Mouse (Mus musculus) hindbrain, embryonic 11.5 days (tissue): ENCODE data around the gene Hist1h2ag. TPM values are rescaled to one million over a fixed set of nuclear protein-coding genes. Genes with fewer than 3 reads are reported as not detected.
"Not testable (repeated sequence)": the region's sequence is repeated elsewhere in the genome, so short reads cannot be mapped to it uniquely, and the experiment has no call there.

Source experiments
- ATAC-seq: fragments of 200-750 bp; cut with Nextera tagmentation; 2 replicates; pipeline ENCODE4 v1.8.0; 2017; ENCODE audit warnings: mild to moderate bottlenecking, moderate TSS enrichment, moderate library complexity; ENCODE audit not compliant: low FRiP score
- DNase-seq: peaks from one replicate; pipeline ENCODE4 v3.0.0-alpha.2; 2015; ENCODE audit warnings: low spot score
- H3K27ac ChIP-seq: fragments of 300-500 bp; sonication (generic); 2 replicates; pipeline ENCODE4 v1.5.1; 2014; ENCODE audit warnings: mild to moderate bottlenecking, low read depth, low read length
- H3K27me3 ChIP-seq: fragments of 300-500 bp; sonication (generic); 2 replicates; pipeline ENCODE4 v1.6.1; 2014; ENCODE audit warnings: mild to moderate bottlenecking, low read length, moderate library complexity, mixed read lengths; ENCODE audit not compliant: control insufficient read depth, insufficient read depth
- H3K36me3 ChIP-seq: fragments of 300-500 bp; sonication (generic); 2 replicates; pipeline ENCODE4 v1.6.1; 2014; ENCODE audit warnings: mild to moderate bottlenecking, low read length, moderate library complexity, mixed read lengths; ENCODE audit not compliant: control insufficient read depth, insufficient read depth
- H3K4me1 ChIP-seq: fragments of 300-500 bp; sonication (generic); replicated peaks from 2 replicates; pipeline ENCODE4 v1.6.1; 2014; ENCODE audit warnings: low read length, mixed read lengths; ENCODE audit not compliant: control insufficient read depth, insufficient read depth
- H3K4me2 ChIP-seq: fragments of 300-500 bp; sonication (generic); replicated peaks from 2 replicates; pipeline ENCODE4 v1.6.1; 2014; ENCODE audit warnings: mild to moderate bottlenecking, low read depth, low read length
- H3K4me3 ChIP-seq: fragments of 300-500 bp; sonication (generic); 2 replicates; pipeline ENCODE4 v1.5.1; 2014; ENCODE audit warnings: low read depth, low read length
- H3K9ac ChIP-seq: fragments of 300-500 bp; sonication (generic); 2 replicates; pipeline ENCODE4 v1.6.1; 2014; ENCODE audit warnings: low read depth, low read length
- H3K9me3 ChIP-seq: fragments of 300-500 bp; sonication (generic); 2 replicates; pipeline ENCODE4 v1.6.1; 2016; ENCODE audit warnings: low read length; ENCODE audit not compliant: control insufficient read depth
- WGBS: fragments of 180-500 bp; shearing (Covaris S2); extraction: QIAGEN DNeasy Blood & Tissue Kit; methylation state at CpG from one replicate; pipeline ENCODE4 v1.1.7; 2014; 5-methylcytosine and 5-hydroxymethylcytosine counted together
- polyA plus RNA-seq: library from polyadenylated mRNA; unstranded; fragments of >200 nt; fragmentation: Nextera tagmentation; extraction: Ambion mirVana; gene quantifications from 2 replicates; pipeline ENCODE4 v1.2.1, GENCODE M21; 2014

Hist1h2ag gene
- 58.7 and 60.3 TPM in 2 replicates for polyA plus RNA-seq

DNA sequence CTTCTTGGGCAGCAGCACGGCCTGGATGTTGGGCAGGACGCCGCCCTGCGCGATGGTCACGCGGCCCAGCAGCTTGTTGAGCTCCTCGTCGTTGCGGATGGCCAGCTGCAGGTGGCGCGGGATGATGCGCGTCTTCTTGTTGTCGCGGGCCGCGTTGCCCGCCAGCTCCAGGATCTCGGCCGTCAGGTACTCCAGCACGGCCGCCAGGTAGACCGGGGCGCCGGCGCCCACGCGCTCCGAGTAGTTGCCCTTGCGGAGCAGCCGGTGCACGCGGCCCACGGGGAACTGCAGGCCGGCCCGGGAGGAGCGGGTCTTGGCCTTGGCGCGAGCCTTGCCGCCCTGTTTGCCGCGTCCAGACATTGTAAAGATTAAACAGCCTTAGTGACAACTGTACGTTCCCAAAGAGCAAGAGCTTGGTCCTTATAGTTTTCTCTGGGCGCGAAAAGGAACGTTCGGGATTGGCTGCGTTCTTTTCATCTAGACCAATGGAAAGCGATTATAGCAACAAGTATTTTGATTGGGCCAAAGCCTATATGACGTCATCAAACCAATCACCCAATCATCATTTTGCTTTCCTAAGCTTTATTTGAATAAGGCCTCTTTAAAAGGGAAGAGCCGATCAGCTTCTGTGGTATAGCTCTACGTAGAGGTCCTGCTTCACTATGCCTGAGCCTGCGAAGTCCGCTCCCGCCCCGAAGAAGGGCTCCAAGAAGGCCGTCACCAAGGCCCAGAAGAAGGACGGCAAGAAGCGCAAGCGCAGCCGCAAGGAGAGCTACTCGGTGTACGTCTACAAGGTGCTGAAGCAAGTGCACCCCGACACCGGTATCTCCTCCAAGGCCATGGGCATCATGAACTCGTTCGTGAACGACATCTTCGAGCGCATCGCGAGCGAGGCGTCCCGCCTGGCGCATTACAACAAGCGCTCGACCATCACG lies at the start of gene Hist1h2ag, which contains the start of gene Hist1h2bj:
Hist1h2ag (minus strand) TSS at position 377 of the 935 bp plus-strand sequence.
Hist1h2bj (plus strand) TSS at position 647 of the 935 bp plus-strand sequence.
- H3K9ac ChIP-seq = peak within 1 kb of the TSS; percentile 28
- peak; percentile 94 for DNase-seq
- peak; percentile 93 for ATAC-seq
- H3K36me3 ChIP-seq, H3K27me3 ChIP-seq, H3K4me1 ChIP-seq, H3K9me3 ChIP-seq: not testable (repeated sequence)
- under 1% methylated on average over 34 of the region's 80 CpGs for WGBS
- peak within 1 kb of the TSS; percentile 91 for H3K27ac ChIP-seq
- H3K4me3 ChIP-seq = peak within 1 kb of the TSS; percentile 35
- peak within 1 kb of the TSS; percentile 70 for H3K4me2 ChIP-seq

DNA sequence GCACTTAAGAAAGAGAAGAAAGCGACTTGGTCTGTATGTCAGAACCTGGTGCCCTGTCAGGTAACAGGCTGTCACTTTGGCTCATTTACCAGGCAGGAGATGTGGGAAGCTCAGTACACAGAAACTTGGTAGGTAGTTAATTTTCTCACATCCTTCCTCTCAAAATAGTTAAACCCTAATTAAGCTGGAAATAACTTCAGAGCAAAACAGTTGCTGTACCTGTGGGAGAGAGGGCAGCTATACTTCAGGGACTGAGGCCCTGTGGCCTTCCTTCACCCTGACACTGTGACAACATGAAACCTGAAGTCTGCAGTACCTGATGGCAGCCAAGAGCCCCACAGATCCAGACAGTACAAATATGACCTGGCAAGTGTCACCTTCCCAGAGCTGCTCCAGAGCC lies 41.4 kb upstream of the Hist1h2ag start, which contains the start of gene Vmn1r188:
Vmn1r188 (plus strand) TSS at position 301 of the 400 bp plus-strand sequence.
- not testable (repeated sequence) for H3K36me3 ChIP-seq, ATAC-seq, H3K4me1 ChIP-seq, H3K27ac ChIP-seq, H3K9me3 ChIP-seq, H3K4me3 ChIP-seq, H3K9ac ChIP-seq, DNase-seq, H3K27me3 ChIP-seq, H3K4me2 ChIP-seq
- 81% methylated on average over 1 of the region's 1 CpGs for WGBS

DNA sequence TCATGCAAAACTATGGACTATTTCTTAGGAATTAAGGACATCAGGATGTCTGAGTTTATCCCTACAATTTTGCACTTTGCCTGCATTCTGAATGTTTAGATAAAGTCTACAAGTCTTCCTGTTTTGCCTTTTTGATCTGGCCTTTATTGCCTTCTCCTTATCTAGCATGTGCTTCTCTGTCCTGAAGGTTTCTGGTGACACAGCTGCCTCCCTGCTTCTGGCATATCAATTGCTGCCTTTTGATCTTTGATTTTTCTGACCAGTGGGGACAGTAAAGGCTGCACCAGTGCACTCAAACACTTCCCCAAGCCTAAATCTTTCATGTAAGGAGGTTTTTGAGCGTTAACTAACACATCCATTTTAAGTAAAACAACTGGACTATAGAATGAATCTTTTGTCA lies 20.7 kb upstream of the Hist1h2ag start:
- no peaks in the 10 kb centered on the region for H3K27me3 ChIP-seq
- no peaks in the 10 kb centered on the region for H3K4me1 ChIP-seq
- no peak overlapping the region for H3K9ac ChIP-seq
- H3K27ac ChIP-seq = no peak overlapping the region
- ATAC-seq (no peak), DNase-seq (no peak)
- H3K9me3 ChIP-seq = no peaks in the 10 kb centered on the region
- no peak overlapping the region for H3K4me3 ChIP-seq
- H3K4me2 ChIP-seq = no peak overlapping the region
- 81% methylated on average over 1 of the region's 1 CpGs for WGBS
- H3K36me3 ChIP-seq = no peaks in the 10 kb centered on the region

DNA sequence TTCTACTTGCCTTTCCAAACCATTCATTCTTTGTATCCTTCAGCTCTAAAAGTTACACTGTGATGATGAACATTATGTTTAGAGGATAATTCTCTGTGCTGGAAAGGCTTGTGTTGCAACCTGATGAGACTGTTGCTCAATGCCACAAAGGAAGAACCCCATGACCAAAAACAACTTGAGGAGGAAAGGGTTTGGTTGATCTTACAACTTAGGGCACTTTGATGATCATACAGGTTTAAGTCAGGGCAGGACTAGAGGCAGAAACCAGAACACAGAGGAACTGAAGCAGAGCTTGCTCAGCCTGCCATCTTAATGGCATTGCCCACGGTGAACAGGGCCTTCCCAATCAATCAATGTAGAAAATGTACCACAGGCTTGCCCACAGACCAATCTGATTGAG lies 18.7 kb upstream of the Hist1h2ag start:
- H3K27ac ChIP-seq = no peak overlapping the region
- DNase-seq (no peak), ATAC-seq (no peak)
- H3K4me1 ChIP-seq = no peaks in the 10 kb centered on the region
- H3K9ac ChIP-seq = no peak overlapping the region
- H3K9me3 ChIP-seq = no peaks in the 10 kb centered on the region
- no peak overlapping the region for H3K4me3 ChIP-seq
- no peaks in the 10 kb centered on the region for H3K36me3 ChIP-seq
- WGBS = 86% methylated on average over 1 of the region's 1 CpGs
- H3K4me2 ChIP-seq = no peak overlapping the region
- H3K27me3 ChIP-seq = no peaks in the 10 kb centered on the region

DNA sequence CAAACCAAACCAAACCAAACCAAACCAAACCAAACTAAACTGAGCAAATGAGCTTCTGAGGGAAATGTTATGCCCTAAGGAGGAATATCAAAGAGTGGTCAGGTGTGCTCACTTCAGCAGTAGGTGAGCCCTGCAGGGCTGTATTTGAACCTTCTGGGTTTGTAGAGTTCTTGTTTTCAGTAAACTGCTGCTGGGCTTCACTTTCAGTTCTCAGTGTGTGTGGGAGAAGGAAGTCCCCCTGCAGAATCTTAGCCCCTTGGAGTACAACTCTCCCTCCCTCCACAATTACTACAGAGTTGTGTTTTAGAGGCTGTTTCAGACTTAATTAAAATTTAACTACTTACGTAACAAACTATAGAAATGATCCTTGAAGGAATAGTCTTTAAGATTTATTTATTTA lies 11.0 kb upstream of the Hist1h2ag start:
- H3K4me3 ChIP-seq = no peak overlapping the region
- DNase-seq (no peak), ATAC-seq (no peak)
- H3K27ac ChIP-seq = no peak overlapping the region
- H3K27me3 ChIP-seq = no peaks in the 10 kb centered on the region
- no peaks in the 10 kb centered on the region for H3K36me3 ChIP-seq
- H3K4me1 ChIP-seq = no peaks in the 10 kb centered on the region
- 85% methylated on average over 1 of the region's 1 CpGs for WGBS
- no peaks in the 10 kb centered on the region for H3K9me3 ChIP-seq
- H3K9ac ChIP-seq = no peak overlapping the region
- H3K4me2 ChIP-seq = no peak overlapping the region

DNA sequence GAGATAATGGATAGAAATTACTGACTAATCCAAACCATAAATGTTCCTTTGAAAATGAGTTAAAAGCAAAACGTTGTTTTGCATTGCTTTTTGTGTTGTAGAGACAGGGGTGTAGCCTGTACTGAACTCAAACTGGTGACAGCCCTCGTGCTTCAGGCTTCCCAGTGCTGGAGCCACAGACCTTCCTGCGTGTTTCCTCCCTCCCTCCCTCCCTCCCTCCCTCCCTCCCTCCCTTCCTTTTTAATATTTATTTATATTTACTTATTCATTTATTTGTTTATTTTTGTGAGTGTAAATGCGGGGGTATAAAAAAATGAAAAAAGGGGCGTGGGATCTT lies 8.7 kb upstream of the Hist1h2ag start:
- ATAC-seq (peak; percentile 41; the same call in 1 of the 2 replicates), DNase-seq (no peak)
- no peaks in the 10 kb centered on the region for H3K27me3 ChIP-seq
- H3K4me1 ChIP-seq = no peaks in the 10 kb centered on the region
- 0 out of 2 replicates have a peak overlapping the region, but pooled peaks have one; percentile 66 for H3K27ac ChIP-seq
- H3K4me2 ChIP-seq = peak overlapping the region; percentile 32
- H3K9me3 ChIP-seq = no peaks in the 10 kb centered on the region
- no peak overlapping the region for H3K9ac ChIP-seq
- H3K36me3 ChIP-seq = no peaks in the 10 kb centered on the region
- peak overlapping the region; percentile 34 for H3K4me3 ChIP-seq
- WGBS = 11% methylated on average over 5 of the region's 5 CpGs

DNA sequence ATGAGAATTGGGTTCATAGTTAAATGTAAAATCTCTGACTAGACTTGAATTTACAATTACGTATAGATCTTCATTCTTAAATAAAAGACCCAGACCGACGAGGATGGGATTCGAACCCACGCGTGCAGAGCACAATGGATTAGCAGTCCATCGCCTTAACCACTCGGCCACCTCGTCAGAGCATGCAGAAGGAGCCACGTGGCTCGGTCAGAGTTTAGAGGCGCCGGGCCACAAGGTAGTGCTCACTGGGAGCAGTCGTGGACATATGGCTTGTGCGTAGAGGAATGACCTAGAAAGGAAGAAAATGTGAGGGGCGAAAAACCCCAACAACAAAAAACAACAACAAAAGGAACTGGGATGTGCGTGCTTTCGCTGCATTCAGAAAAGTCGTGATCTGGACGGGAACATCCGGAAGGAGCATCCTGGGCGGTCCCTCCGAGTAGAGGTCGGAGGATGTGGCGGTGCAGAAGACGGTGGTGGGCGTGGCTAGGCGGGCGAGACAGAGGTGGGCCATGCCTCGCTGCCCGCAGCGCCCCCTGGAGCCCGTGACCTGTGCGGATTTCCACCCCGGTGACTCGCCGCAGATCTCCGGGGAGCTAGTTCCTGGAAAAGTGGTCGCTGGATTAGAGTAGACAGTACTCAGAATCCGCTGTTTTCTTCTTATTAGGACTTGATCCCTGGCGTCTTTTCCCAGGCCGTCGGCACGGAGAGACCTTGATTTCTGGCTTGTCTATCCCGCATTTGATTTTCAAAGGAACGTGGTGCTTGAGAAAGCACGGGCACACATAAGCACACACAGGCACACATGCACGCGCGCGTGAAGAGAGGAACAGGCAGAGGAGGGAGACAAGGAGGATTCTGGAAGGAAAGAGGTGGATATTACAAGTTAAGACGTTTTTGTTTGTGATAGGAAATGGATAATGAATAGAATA lies 8.1 kb upstream of the Hist1h2ag start:
- peak overlapping the region; percentile 53 for H3K9ac ChIP-seq
- H3K27ac ChIP-seq = peak overlapping the region; percentile 66
- peak; percentile 96 for ATAC-seq
- H3K4me1 ChIP-seq = no peaks in the 10 kb centered on the region
- no peaks in the 10 kb centered on the region for H3K9me3 ChIP-seq
- DNase-seq = peak; percentile 97
- H3K4me3 ChIP-seq = peak overlapping the region; percentile 34
- H3K27me3 ChIP-seq = no peaks in the 10 kb centered on the region
- H3K4me2 ChIP-seq = peak overlapping the region; percentile 32
- WGBS = under 1% methylated on average over 52 of the region's 52 CpGs
- no peaks in the 10 kb centered on the region for H3K36me3 ChIP-seq

DNA sequence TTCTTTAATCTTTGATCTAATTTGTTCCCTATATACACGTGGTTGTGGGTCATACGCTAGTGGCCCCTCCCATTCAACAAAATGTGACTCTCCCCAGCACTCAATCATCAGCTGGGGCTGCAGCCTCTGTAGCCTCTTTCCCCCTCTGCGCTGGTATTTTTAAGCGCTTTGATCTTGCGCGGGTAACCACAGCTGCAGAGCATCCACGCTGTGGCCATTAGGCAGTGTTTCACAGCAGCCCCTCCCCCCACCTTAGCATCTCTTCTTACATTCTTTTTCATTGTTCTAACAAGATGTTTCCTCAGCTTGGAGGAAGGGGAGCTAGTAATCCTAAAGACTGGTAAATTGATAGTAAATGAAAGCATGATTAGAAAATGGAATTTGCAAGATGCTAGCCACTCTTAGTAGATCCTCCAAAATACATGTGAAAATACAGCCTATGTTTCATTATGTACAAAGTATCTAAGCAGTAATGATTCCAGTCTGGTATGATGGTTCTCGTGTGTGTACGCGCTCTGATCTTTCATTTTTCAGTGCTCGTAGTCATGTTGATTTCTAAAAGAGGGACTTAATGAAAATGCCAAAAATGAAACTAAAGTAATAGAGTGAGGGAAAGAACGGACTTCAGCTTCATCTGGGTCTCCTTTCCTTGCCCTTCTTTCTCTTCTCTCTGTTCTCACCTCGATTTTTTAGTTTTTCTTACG lies 7.1 kb upstream of the Hist1h2ag start:
- Histone ChIP-seq H3K9me3 (no peaks in the 10 kb centered on the region), H3K4me1 (no peaks in the 10 kb centered on the region), H3K9ac (peak overlapping the region; percentile 53; the same call in 1 of the 2 replicates), H3K27ac (peak overlapping the region; percentile 66), H3K36me3 (no peaks in the 10 kb centered on the region), H3K4me3 (peak overlapping the region; percentile 34), H3K27me3 (no peaks in the 10 kb centered on the region), H3K4me2 (peak overlapping the region; percentile 32)
- 2% methylated on average over 14 of the region's 14 CpGs for WGBS
- DNase-seq (peak; percentile 84), ATAC-seq (peak; percentile 58)
